Mouse (Mus musculus) thymus, postnatal 4 days (tissue): ENCODE measurements around the gene Dnah12.
"Not testable (repeated sequence)": the region's sequence is repeated elsewhere in the genome, so short reads cannot be mapped to it uniquely, and the experiment has no call there.

Experiments
- DNase-seq: peaks from one replicate; pipeline ENCODE4 v3.0.0; 2021

The Dnah12 gene

DNA sequence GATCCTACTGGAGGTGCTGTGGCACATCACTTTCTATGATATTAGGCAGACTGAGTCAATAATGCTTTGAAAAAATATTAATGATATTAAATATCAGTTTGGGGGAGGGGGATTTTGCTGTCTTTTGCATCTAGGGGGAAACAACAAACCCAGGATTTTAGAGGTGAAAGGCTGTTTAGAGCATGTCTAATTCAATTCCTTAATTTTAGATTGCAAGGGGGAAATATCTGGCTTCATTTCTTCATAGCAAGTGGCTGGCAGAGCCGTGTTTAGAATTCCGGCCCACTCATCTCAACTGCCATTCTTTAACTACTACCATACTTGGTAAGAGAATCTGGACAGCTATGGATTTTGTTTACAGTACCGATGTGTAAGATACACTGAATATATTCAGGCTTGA, at the start of gene Dnah12:
TSS of gene Dnah12 (plus strand) at position 301 of the 400 bp plus-strand sequence.
- DNase-seq, result no peak

DNA sequence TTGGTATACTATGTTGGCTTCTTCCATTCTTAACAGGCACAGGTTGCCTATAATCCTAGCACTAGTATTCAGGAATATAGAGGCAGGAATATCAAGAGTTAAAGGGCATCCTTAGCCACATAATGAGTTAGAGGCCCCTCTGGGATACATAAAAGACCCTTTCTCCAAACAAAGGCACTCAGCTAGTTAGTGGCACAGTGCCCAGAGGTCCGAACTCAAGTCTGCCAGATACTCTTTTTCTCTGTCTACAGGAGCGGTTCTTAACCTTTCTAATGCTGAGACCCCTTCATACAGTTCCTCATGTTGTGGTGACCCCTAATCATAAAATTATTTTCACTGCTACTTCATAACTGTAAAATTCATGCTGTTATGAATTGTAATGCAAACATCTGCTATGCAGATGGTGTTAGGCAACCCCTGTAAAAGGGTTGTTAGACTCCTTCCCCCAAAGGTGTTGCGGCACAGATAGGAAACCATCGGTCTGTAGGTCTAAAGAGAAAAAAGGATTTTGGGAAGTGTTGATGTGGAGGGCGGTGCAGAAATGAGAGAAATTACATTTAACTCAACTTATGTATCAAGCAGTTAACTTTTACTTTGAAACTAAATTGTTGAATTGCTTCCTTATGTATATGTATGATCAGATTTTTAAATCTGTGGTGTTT, 47.0 kb upstream of the Dnah12 start:
- DNase-seq, result no peak

DNA sequence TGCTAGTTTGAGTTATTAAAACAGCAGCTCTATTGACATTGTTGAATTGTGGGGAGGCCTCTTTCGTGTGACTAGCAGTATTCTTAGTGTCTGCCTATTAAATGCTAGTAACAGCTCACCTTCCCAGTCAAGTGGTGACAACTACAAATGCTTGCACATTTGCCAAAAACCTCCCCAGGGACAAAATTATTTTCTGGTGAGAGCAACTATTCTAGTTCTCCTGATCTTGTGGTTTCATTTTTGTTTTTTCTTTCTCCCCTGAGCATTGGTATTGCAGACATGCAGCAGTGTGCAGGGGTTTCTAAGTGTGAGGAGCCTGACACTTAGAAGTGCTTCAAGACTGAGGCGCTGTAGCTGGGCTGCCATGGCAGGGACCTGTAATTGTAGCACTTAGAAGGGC, 45.3 kb upstream of the Dnah12 start:
- no peak for DNase-seq

DNA sequence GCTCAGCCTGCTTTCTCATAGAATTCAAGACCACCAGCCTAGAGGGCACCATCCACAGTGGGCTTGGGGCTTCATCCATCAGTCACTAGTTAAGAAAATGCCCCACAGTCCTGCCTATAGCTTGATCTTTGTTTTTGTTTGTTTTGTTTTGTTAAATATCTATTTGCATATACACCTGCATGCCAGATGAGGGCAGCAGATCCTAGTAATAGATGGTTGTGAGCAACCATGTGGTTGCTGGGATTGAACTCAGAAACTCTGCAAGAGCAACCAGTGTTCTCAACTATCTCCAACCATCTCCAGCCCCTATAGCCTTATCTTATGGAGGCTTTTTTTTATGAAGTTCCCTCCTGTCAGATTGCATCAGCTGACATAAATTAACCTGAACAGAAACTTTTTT, 41.2 kb upstream of the Dnah12 start:
- peak; percentile 38 for DNase-seq

DNA sequence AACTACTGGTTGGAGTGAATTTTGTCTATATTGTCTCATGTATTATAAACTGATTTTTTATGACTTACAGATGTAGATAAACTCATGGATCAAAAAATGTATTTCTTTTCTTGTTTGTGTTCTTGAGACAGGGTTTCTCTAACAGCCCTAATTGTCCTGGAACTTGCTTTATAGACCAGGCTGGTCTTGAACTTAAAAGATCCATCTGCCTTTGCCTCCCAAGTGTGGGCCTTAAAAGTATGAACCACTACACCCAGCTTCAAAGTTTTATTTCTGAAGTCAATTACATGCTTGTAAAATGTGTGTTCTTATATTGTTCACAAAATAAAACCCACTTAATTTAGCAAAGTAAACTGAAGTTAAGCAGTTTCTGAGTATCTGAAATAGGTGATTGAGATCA, 34.9 kb upstream of the Dnah12 start:
- no peak for DNase-seq

DNA sequence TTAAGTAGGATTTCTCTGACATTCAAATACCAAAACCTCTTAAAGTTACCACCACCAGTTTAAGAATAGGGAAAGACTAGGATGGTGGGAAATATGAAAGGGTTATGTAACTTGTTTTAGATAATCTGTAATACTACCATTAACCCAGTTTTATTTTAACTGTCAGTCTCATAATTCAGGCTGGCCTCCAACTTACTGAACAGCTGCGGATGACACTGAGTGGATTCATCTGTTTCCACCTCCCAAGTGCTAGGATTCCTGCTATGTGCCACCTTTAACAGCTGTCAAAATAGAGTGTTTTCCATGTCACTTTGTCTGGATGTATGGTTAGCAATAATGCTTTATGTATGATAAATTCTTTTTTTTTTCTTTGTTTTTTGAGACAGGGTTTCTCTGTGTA, 32.8 kb upstream of the Dnah12 start:
- no peak for DNase-seq

DNA sequence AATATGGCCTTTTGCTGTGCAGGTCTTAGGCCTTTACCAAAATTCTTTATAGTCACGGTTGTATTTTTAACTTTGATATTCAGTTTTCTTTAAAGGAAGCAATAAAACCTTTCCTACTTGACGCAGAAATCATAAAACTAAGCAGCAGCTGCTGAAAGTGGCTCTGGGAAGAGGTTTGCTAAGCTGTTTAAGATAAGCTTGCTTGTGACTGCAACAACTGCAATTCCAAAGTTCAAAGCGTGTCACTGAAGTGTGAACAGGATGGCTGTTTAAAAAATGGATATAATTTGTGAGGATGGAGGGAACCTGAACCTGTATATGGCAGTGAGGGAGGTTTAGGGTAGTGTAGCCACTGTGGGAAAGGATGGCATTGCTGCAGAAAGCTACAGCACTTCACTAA, 31.1 kb upstream of the Dnah12 start:
- no peak for DNase-seq

DNA sequence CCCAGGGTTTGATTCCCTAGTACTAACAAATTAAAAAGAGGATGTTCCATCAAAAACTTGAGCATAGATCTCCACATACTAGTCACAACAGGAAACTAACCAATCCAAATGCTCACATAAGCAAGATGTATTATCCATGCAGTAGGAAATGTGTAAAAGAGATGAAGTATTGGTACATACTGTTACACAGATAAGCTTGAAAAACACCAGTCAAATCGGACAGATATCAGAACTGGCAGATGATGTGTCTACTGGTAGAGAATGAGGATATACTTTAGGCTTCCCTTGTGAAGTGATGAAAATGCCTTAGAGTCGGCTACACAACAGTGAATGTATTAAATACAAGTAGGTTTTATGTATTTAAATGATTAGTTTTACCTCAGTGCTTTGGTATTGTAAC, 30.6 kb upstream of the Dnah12 start:
- DNase-seq, result no peak

DNA sequence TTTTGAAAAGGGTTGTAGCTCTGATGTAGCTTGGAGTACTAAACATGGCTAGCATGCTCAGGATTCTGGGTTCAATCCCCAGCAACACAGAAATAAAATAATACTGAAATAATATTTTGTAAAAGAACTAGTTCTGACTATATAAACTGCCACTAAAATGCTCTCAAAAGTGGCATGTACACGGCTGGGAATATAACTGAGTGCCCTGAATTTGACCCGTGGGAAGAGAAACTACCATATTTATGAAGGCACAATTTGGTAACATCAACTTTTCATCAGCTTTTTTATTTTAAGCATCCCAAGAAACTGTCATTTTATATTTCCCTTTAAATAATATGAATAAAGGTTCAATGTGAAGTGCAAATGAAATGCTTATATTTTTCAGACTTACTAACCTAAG, 29.2 kb upstream of the Dnah12 start:
- no peak for DNase-seq

DNA sequence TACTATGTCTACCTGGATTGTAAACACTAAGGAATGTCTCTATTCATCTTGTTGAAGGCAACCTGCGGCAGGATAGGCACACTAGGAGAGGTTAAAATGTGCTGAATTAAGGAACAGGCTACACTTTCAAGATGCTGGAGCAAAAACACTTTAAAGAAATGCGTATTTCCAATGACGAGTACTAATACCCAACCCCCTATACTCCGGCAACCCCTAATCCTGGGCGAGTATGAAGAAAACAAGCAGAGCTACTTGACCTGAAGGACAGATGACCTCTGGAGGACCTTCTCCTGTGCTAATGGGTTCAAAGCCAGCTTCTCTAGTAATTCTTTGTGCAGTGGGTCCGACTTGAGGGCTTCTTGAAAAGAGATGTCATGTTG, 25.1 kb upstream of the Dnah12 start:
- DNase-seq, result no peak

DNA sequence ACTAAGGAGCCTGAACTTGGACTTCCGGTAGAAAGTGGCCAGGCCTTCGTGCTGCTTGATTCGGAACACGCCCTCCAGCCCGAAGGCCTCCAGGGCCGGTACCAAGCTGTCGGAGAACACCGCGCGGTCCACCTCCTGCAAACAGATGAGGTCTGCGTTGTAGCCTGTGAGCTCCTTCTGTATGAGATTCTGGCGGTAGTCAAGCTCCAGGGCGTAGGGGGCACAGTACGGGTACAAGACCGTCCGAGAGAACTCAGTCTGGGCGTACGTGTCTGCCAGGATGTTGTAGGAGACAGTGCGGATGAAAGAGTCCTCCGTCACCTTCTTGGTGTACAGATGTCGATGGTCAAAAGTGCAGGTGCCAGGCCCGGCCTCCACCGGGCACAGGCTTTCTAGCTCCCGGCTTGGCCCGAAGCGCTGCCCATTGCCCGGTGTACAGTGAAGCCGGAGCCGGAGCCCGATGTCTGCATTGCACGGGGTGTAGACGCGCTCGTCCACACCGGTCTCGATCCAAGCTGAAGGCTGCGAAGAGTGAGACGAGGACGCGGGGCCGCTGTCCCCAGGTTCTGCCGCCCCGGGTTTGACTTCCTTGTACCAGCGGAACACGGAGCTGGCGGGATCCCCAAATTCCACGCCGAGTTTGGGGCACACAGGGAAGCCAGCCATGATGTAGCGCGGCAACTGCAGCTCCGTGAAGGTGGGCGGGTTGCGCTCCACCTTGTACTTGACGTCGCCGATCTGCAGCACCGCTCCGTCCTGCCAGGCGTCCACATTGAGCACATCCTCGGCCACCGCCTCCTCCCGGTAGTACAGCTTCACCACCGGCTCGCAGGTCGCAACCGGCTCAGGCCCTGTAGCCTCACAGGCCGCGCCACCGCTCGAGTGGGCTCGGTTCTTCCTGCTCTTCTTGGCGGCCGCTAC, 24.4 kb upstream of the Dnah12 start:
- peak; percentile 66 for DNase-seq

DNA sequence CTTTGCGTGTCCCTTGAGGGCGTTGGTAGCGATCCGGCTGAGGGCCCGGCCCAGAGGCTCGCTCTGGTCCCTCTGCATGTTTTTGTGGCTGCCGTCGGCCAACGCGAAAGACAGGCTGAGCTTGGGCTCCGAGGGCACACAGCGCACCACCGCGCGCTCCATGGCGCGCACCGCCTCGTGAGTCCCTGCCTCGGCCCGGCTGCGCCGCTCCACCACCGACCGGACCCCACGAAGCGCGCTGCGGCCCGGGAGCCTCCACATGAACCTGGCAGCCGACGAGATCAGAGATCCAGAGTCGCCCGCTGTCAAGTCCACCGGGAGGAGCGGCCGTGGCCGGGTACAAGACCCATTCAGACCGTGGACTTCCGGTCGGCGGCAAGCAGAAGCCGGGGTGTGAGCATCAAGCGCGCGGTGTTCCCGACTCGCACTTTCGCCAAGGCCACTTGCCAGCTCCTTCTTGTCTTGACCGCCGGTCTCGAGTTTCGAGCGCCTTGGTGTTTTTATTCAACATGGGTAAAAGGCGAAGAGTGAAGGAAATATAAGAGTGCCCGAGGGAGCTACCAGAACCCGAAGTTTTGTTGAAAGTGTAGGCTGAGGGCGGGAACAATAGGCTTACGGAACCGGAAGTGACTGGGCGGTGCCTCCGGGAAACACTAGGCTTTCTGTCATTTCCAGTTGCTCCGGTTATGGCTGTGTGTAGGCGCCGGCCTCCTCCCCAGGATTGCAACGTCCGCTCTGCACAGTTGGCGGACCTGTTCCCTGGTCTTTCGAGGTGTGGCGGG, 23.6 kb upstream of the Dnah12 start, which contains the start of gene Pde12:
TSS of gene Pde12 (minus strand) at position 592 of the 782 bp plus-strand sequence.
- DNase-seq, result peak; percentile 87

DNA sequence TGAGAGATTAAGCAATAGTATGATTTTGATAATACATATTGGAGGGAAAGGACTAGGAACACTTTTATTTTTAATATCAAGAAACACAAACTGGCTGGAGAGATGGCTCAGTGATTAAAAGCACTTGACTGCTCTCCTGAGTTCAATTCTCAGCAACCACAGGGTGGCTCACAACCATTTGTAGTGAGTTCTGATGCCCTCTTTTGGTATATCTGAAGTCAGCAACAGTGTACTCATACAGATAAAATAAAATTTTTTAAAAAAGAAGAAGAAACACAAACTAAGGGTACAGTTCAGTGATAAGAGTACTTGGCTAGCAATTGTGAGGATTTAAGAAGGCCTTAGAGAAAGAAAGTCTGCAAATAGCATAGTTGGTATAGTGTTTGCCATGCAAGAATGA, 22.1 kb upstream of the Dnah12 start:
- no peak for DNase-seq

DNA sequence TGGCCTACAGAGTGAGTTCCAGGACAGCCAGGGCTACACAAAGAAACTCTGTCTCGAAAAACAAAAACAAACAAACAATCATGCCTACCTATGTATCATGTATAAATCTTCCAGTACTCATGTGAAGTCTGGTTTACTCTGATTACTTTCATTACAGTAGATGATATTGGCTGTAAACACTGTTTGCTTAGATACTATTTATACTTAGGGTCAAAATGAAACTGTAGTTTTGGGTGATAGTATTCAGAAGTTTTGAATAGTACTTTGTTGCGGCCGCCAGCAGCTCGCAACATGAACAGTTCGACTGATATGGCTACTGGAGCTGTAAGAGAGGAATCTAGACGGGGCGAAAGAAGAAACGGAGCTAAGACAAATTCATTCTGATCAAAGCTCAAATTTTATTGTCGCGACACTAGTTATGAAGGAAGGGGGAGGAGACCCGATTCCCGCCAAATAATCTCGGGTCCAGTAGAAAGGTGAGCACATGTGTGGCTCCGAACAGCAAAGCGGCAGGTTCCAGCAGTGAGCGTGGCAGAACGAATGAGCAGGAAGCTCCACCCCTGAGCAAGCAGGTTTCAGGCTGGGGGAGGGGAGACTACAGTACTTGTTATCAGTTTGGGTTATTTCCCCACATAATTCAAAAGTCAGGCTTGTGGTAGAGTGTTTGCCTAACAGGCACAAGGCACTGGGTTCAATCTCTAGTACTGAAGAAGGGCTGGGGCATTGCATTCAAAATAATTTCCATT, 21.0 kb upstream of the Dnah12 start:
- DNase-seq, result not testable (repeated sequence)

DNA sequence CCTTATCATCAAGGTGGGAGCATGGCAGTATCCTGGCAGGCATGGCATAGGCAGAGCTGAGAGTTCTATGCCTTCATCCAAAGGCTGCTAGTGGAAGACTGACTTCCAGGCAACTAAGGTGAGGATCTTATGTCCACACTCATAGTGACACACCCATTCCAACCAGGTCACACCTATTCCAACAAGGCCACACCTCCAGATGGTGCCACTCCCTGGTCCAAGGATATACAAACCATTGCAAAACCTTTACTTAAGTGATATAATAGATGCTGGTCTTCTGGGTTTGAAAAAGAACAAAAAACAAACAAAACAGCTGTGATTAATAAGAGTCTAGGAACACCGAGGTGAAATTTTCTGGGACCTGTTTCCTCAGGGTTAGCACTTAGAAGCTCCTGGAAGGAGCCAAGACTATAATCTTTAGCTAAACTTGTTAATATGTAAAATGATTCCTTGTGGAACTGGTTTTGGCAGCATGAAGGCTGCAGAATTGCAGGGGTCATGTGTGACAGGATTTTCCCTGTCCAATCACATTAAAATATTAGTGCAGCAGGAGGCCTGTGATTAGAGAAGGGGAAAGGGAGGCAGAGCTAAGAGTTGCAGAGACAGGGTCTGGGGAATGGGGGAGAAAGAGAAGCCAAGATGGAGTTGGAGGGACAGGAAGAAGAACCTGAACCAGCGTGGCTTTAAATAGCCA, 18.5 kb upstream of the Dnah12 start:
- not testable (repeated sequence) for DNase-seq

DNA sequence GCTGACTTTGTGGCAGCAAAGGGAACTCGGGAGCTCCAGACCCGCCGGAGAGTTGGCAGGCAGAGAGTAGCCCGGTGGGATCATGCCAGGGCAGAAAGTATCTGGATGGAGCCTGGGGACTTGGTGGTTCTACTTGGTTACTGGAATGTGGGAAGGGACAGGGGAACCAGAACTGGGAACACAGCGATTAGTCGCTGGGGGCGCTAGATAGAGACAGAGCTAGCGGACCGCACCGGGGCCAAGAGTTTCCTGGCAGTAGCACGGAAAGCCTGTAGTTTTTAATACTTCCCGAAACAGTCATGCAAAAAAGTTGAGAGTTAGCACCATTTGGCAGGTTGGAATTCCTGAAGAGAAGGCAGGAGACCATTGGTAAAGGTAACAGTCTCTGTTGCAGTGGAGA, 17.7 kb upstream of the Dnah12 start:
- peak; percentile 53 for DNase-seq

DNA sequence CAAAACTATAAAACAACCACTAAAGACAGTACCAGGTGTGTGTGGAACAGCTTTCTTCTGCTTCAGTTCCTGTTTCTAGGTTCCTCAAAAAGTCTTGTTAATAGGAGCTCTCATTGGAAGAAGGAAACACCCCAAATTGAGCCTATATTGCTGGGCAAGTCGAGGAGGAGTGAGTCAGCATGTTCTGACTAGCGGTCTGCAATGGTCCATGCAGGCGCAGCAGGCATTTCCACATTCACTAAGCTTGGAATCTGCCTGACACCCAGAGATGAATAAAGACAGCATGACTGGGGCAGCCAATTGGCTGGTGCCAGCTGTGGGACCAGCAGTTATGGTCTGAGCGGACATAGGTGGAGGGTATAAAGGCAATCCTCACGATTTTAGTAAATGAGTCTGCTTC, 17.3 kb upstream of the Dnah12 start:
- no peak for DNase-seq

DNA sequence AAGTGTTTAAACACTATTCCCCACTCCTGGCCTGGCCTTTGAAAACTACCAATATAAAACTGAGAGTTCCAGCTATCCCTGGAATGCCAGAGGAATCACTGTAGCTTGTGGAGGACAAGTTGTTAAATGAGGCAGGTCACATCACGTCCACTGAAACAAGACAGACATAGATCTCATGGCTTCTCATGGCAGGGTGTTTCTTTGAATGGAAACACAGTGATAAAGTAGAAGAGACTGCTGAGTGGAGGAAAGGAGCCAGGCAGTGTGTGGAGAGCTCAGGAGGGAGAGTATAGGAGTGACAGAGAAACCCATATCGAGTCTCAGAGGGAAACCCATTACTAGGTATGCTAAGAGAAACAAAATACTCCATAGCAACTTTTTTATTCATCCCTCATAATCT, 2.3 kb upstream of the Dnah12 start:
- DNase-seq, result no peak

DNA sequence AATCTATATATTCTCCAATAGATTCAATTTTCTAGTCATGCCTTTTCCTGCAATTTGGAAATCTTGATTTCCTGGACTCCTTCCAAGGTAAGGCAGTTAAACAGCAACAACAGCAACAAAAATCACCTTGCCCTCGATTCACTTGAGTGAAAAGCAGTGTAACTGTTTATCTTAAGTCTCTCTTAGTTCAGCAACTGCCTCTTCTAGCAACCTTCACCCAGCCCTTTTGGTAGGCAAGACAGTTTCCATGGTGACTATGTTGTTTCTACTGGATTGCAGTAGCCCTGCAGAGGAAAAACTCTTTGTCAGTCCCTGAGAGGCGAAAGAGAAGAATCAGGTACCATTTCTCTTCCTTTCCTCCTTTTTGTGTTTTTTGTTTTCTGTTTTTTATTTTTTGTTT, 1.7 kb upstream of the Dnah12 start:
- DNase-seq, result no peak

DNA sequence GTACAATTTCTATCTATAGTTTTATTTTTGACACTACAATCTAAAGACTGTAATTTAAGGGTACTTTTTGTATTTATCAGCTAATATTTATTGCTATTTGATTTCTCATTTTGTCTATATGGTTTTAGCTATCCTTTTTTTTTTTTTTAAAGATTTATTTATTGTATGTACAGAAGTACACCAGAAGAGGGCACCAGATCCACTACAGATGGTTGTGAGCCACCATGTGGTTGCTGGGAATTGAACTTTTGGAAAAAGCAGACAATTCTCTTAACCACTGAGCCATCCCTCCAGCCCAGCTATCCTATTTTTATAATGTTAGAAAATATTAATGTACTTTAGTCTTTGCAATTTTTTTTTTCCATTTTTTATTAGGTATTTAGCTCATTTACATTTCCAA, 4.8 kb downstream of the Dnah12 start:
- no peak for DNase-seq

DNA sequence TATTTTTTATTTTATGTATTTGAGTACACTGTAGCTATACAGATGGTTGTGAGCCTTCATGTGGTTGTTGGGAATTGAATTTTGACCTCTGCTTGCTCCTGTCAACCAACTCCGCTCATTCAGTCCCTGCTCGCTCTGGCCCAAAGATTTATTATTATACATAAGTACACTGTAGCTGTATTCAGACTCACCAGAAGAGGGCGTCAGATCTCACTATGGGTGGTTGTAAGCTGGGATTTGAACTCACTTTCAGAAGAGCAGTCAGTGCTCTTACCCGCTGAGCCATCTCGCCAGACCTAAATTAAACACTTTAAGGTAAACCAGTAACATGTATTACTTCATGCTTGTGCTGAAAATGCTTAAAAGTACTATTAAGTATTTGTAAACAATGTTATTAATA, 12.2 kb downstream of the Dnah12 start:
- DNase-seq, result not testable (repeated sequence)

DNA sequence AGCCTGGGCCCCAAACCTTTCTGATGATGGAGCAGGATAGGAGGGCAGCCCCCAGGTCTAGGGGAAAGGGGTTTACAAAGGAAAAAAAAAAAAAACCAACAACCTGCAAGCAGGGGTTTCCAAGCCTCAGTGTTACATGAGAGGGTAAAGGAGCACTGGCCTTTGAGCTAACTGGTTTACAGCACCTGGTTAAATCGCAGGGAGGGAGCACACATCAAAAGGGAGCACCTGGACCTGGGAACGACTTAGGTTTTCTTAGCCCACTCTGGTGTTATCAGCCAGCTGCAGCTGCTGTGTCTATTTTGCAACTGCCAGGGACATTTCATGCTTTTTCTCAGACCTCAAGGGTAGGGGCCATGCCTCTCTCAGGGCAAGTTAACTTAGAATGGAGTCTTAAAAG, 26.6 kb downstream of the Dnah12 start:
- peak; percentile 28 for DNase-seq
